10 mouse cellular contexts compared by ENCODE assay signal in the genomic region with DNA sequence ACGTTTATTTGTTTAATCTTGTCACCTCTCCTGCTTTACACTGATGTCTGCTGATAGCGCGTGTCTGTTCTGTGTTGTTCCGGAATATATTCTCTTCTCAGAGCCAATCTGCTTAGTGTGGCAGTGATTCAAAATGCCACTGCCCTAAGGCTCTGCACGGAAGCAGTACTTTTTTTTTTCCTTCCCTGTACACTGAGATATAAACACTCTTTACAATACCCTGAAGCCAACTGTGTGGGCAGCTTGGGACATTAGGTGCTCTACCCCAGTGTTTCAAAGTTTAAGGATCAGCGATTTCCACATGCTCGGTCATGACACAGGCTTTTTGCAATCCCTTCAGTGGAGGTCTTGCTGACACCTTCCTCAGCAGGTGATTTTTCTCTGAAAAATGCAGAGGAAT.
DNase-seq lines count a peak whose midpoint lies in the region; ATAC-seq lines count a peak whose summit lies in the region.
"Had no signal": no experiment of that assay in that cellular context is flagged by ENCODE, and none has a peak within 500 bp of the region (broad histone marks: within the 10 kb centered on the region; RNA-seq: fewer than 3 reads in every experiment).

No protein-coding gene starts in this region.

- WGBS in heart, embryonic 12.5 days: 57% methylated on average over 7 of the region's 7 CpGs
- 57% methylated on average over 7 of the region's 7 CpGs for WGBS in midbrain, embryonic 13.5 days
- 82% methylated on average over 7 of the region's 7 CpGs for WGBS in midbrain, embryonic 10.5 days
- 81% methylated on average over 7 of the region's 7 CpGs for WGBS in embryonic facial prominence, embryonic 10.5 days

- H3K36me3 ChIP-seq in heart, embryonic 12.5 days: no peaks in the 10 kb centered on the region
- no peaks in the 10 kb centered on the region for H3K36me3 ChIP-seq in midbrain, embryonic 13.5 days
- H3K36me3 ChIP-seq in midbrain, embryonic 10.5 days: no peaks in the 10 kb centered on the region
- no peaks in the 10 kb centered on the region for H3K36me3 ChIP-seq in embryonic facial prominence, embryonic 10.5 days (replicated peaks)
- H3K36me3 ChIP-seq: neural tube, embryonic 13.5 days had no signal

- ATAC-seq in heart, embryonic 12.5 days (ENCODE audit: insufficient number of reproducible peaks, low FRiP score): no peak
- no peak for ATAC-seq in midbrain, embryonic 13.5 days

- no peaks in the 10 kb centered on the region for H3K4me1 ChIP-seq in heart, embryonic 12.5 days (replicated peaks)
- peaks cover 22% of the 10 kb centered on the region for H3K4me1 ChIP-seq in midbrain, embryonic 13.5 days (replicated peaks)
- peaks cover 8% of the 10 kb centered on the region for H3K4me1 ChIP-seq in midbrain, embryonic 10.5 days
- H3K4me1 ChIP-seq in embryonic facial prominence, embryonic 10.5 days: no peaks in the 10 kb centered on the region

- H3K27me3 ChIP-seq in heart, embryonic 12.5 days (replicated peaks): no peaks in the 10 kb centered on the region
- H3K27me3 ChIP-seq in midbrain, embryonic 13.5 days: no peaks in the 10 kb centered on the region
- no peaks in the 10 kb centered on the region for H3K27me3 ChIP-seq in midbrain, embryonic 10.5 days (ENCODE audit: low read depth, poor library complexity, severe bottlenecking)
- no peaks in the 10 kb centered on the region for H3K27me3 ChIP-seq in embryonic facial prominence, embryonic 10.5 days (replicated peaks; ENCODE audit: low read depth, poor library complexity, severe bottlenecking)
- H3K27me3 ChIP-seq: neural tube, embryonic 13.5 days had no signal

- H3K9ac ChIP-seq in heart, embryonic 12.5 days: no peak overlapping the region
- H3K9ac ChIP-seq in midbrain, embryonic 13.5 days (replicated peaks): no peak overlapping the region
- H3K9ac ChIP-seq: neural tube, embryonic 13.5 days had no signal

- no peak overlapping the region for H3K4me2 ChIP-seq in heart, embryonic 12.5 days
- H3K4me2 ChIP-seq in midbrain, embryonic 13.5 days (replicated peaks): peak overlapping the region; percentile 53

- peak; percentile 24 for DNase-seq in heart, adult 11 months
- no peak for DNase-seq in midbrain, embryonic 10.5 days (ENCODE audit: low spot score)
- DNase-seq in cerebellum, postnatal 36 days: peak; percentile 30 to 62
- DNase-seq in telencephalon, adult 2 months (ENCODE audit: low read depth, low spot score): peak; percentile 43
- no peak for DNase-seq in embryonic facial prominence, embryonic 10.5 days (ENCODE audit: low spot score)
- DNase-seq in ovary, adult 18-20 months (ENCODE audit: low spot score): no peak
- DNase-seq: heart, postnatal 14 days had no signal

- H3K4me3 ChIP-seq in heart, embryonic 12.5 days: no peak overlapping the region
- H3K4me3 ChIP-seq in midbrain, embryonic 13.5 days (replicated peaks): peak overlapping the region; percentile 32; the same call in 1 of the 2 replicates
- no peak overlapping the region for H3K4me3 ChIP-seq in midbrain, embryonic 10.5 days
- no peak overlapping the region for H3K4me3 ChIP-seq in embryonic facial prominence, embryonic 10.5 days
- H3K4me3 ChIP-seq: neural tube, embryonic 13.5 days had no signal

- no peaks in the 10 kb centered on the region for H3K9me3 ChIP-seq in heart, embryonic 12.5 days (replicated peaks)
- H3K9me3 ChIP-seq in midbrain, embryonic 13.5 days: no peaks in the 10 kb centered on the region
- no peaks in the 10 kb centered on the region for H3K9me3 ChIP-seq in midbrain, embryonic 10.5 days (replicated peaks)
- no peaks in the 10 kb centered on the region for H3K9me3 ChIP-seq in embryonic facial prominence, embryonic 10.5 days
- H3K9me3 ChIP-seq: neural tube, embryonic 13.5 days had no signal

- H3K27ac ChIP-seq in heart, embryonic 12.5 days (ENCODE audit: poor library complexity, severe bottlenecking): no peak overlapping the region
- H3K27ac ChIP-seq in midbrain, embryonic 13.5 days: peak overlapping the region; percentile 35; the same call in 1 of the 2 replicates
- no peak overlapping the region for H3K27ac ChIP-seq in midbrain, embryonic 10.5 days (replicated peaks)
- H3K27ac ChIP-seq in embryonic facial prominence, embryonic 10.5 days (replicated peaks): no peak overlapping the region
- H3K27ac ChIP-seq: neural tube, embryonic 13.5 days had no signal

Comparison
In these comparisons a context has a peak if more than half of its experiments do, and no peak if none do; other contexts are left out.
1. DNase-seq: peak in heart, adult 11 months (single experiment), cerebellum, postnatal 36 days (2 of 2) and telencephalon, adult 2 months (single experiment); none in midbrain, embryonic 10.5 days (single experiment), embryonic facial prominence, embryonic 10.5 days (single experiment) and ovary, adult 18-20 months (single experiment).